In the genomic region with DNA sequence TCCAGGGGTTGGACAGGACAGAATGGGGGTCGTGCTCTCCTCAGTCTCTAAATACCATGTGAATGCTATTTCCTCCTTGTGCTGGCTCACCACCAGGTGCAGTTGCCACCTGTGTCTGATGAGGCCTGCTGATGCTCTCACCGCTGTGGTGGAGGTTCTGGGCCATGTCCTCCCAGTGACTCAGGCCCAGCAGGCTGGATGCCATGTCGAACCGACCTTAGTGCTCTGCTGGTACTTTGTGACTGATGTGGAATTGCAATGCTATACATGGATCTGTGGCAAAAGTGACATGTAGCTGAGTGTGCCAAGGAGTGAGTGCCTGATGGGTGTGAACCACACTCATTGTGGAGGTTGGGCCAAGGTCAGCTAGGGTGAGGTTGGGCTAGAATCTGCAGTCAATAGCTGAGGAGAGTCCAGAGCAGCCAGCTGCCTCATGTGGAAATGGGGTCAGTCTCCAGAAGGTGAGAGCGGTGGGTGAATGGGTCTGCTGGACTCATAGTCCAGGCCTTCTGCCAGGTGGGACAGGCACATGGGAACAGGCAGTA, we compare ENCODE assay signal across 13 mouse cellular contexts. TPM values are rescaled to one million over a fixed set of nuclear protein-coding genes. Genes with fewer than 3 reads are reported as not detected.
DNase-seq lines count a peak whose midpoint lies in the region; ATAC-seq and TF ChIP-seq lines count a peak whose summit lies in the region.
"Had no signal": no experiment of that assay in that cellular context is flagged by ENCODE, and none has a peak within 500 bp of the region (broad histone marks: within the 10 kb centered on the region; RNA-seq: fewer than 3 reads in every experiment).

No protein-coding gene starts in this region.

- TF ChIP-seq CTCF in intestine, postnatal 0 days (IDR thresholded peaks at IDR 0.05; ENCODE audit: low read depth), result no peak

- WGBS in intestine, embryonic 15.5 days, result 84% methylated on average over 5 of the region's 5 CpGs
- 88% methylated on average over 5 of the region's 5 CpGs for WGBS in intestine, postnatal 0 days
- 83% methylated on average over 5 of the region's 5 CpGs for WGBS in embryonic facial prominence, embryonic 13.5 days
- 82% methylated on average over 5 of the region's 5 CpGs for WGBS in limb, embryonic 14.5 days

- H3K27me3 ChIP-seq in intestine, embryonic 15.5 days (replicated peaks), result no peaks in the 10 kb centered on the region
- no peaks in the 10 kb centered on the region for H3K27me3 ChIP-seq in intestine, postnatal 0 days (replicated peaks; ENCODE audit: control insufficient read depth, insufficient read depth, low read length)
- H3K27me3 ChIP-seq in embryonic facial prominence, embryonic 13.5 days, result no peaks in the 10 kb centered on the region
- no peaks in the 10 kb centered on the region for H3K27me3 ChIP-seq in limb, embryonic 14.5 days (ENCODE audit: control insufficient read depth, insufficient read depth, low read length)
- H3K27me3 ChIP-seq: hindbrain, embryonic 15.5 days; neural tube, embryonic 12.5 days had no signal

- H3K4me3 ChIP-seq in intestine, embryonic 15.5 days (replicated peaks), result no peak overlapping the region
- H3K4me3 ChIP-seq in intestine, postnatal 0 days (ENCODE audit: low read depth, low read length), result no peak overlapping the region
- no peak overlapping the region for H3K4me3 ChIP-seq in embryonic facial prominence, embryonic 13.5 days
- no peak overlapping the region for H3K4me3 ChIP-seq in limb, embryonic 14.5 days (replicated peaks; ENCODE audit: low read length)
- H3K4me3 ChIP-seq: hindbrain, embryonic 15.5 days; neural tube, embryonic 12.5 days had no signal

- H3K4me1 ChIP-seq in intestine, embryonic 15.5 days (replicated peaks), result peaks cover 47% of the 10 kb centered on the region
- H3K4me1 ChIP-seq in intestine, postnatal 0 days (replicated peaks; ENCODE audit: control insufficient read depth, insufficient read depth, low read length), result peaks cover 6% of the 10 kb centered on the region; the same call in 1 of the 2 replicates
- H3K4me1 ChIP-seq in embryonic facial prominence, embryonic 13.5 days, result peaks cover 61% of the 10 kb centered on the region
- peaks cover 56% of the 10 kb centered on the region for H3K4me1 ChIP-seq in limb, embryonic 14.5 days (ENCODE audit: control insufficient read depth, insufficient read depth, low read length)

- no peak overlapping the region for H3K9ac ChIP-seq in intestine, embryonic 15.5 days
- H3K9ac ChIP-seq in intestine, postnatal 0 days (ENCODE audit: low read depth, low read length), result no peak overlapping the region
- peak overlapping the region; percentile 36; the same call in 1 of the 2 replicates for H3K9ac ChIP-seq in embryonic facial prominence, embryonic 13.5 days
- H3K9ac ChIP-seq in limb, embryonic 14.5 days (ENCODE audit: low read depth, low read length, severe bottlenecking), result no peak overlapping the region
- H3K9ac ChIP-seq: hindbrain, embryonic 15.5 days; liver, postnatal 0 days; neural tube, embryonic 12.5 days had no signal

- H3K9me3 ChIP-seq in intestine, embryonic 15.5 days, result no peaks in the 10 kb centered on the region
- H3K9me3 ChIP-seq in intestine, postnatal 0 days (ENCODE audit: control insufficient read depth), result no peaks in the 10 kb centered on the region
- no peaks in the 10 kb centered on the region for H3K9me3 ChIP-seq in embryonic facial prominence, embryonic 13.5 days
- H3K9me3 ChIP-seq in limb, embryonic 14.5 days (ENCODE audit: control insufficient read depth, low read length), result no peaks in the 10 kb centered on the region
- H3K9me3 ChIP-seq: hindbrain, embryonic 15.5 days; neural tube, embryonic 12.5 days had no signal

- H3K36me3 ChIP-seq in intestine, embryonic 15.5 days, result 0 out of 2 replicates have a peak, but pooled peaks cover 3% of the 10 kb centered on the region
- H3K36me3 ChIP-seq in intestine, postnatal 0 days (ENCODE audit: control insufficient read depth, insufficient read depth), result no peaks in the 10 kb centered on the region; the same call in 1 of the 2 replicates
- H3K36me3 ChIP-seq in embryonic facial prominence, embryonic 13.5 days, result peaks cover 64% of the 10 kb centered on the region
- peaks cover 58% of the 10 kb centered on the region for H3K36me3 ChIP-seq in limb, embryonic 14.5 days (ENCODE audit: control insufficient read depth, insufficient read depth, low read length)
- H3K36me3 ChIP-seq: hindbrain, embryonic 15.5 days; neural tube, embryonic 12.5 days had no signal

- DNase-seq in NIH3T3 (ENCODE audit: low read depth), result peak; percentile 52
- no peak for DNase-seq in limb, embryonic 14.5 days (ENCODE audit: low spot score)
- no peak for DNase-seq in adipocyte (ENCODE audit: low spot score)
- no peak for DNase-seq in layer of hippocampus, postnatal 36 days
- DNase-seq: cerebellum, adult 9-10 months; liver, postnatal 0 days; right cerebral cortex, postnatal 25 days; thymus, postnatal 14 days had no signal

- no peak overlapping the region for H3K4me2 ChIP-seq in intestine, embryonic 15.5 days (replicated peaks)
- H3K4me2 ChIP-seq in intestine, postnatal 0 days (replicated peaks; ENCODE audit: low read depth), result no peak overlapping the region
- H3K4me2 ChIP-seq in embryonic facial prominence, embryonic 13.5 days, result no peak overlapping the region
- no peak overlapping the region for H3K4me2 ChIP-seq in limb, embryonic 14.5 days (replicated peaks; ENCODE audit: low read depth, low read length, severe bottlenecking)
- H3K4me2 ChIP-seq: hindbrain, embryonic 15.5 days; neural tube, embryonic 12.5 days had no signal

- peak overlapping the region; percentile 22; the same call in 1 of the 2 replicates for H3K27ac ChIP-seq in intestine, embryonic 15.5 days
- H3K27ac ChIP-seq in intestine, postnatal 0 days (ENCODE audit: low read depth, low read length), result no peak overlapping the region
- H3K27ac ChIP-seq in embryonic facial prominence, embryonic 13.5 days, result peak overlapping the region; percentile 95
- 0 out of 2 replicates have a peak overlapping the region, but pooled peaks have one; percentile 13 for H3K27ac ChIP-seq in limb, embryonic 14.5 days (replicated peaks; ENCODE audit: low read depth, low read length)
- H3K27ac ChIP-seq: hindbrain, embryonic 15.5 days; neural tube, embryonic 12.5 days had no signal

- no peak for TF ChIP-seq POLR2A in limb, embryonic 14.5 days (IDR thresholded peaks at IDR 0.05; ENCODE audit: borderline replicate concordance, extremely low read depth, insufficient read depth, insufficient read length)

- no peak for ATAC-seq in intestine, embryonic 15.5 days
- no peak for ATAC-seq in intestine, postnatal 0 days
- no peak for ATAC-seq in embryonic facial prominence, embryonic 13.5 days (ENCODE audit: insufficient number of reproducible peaks, insufficient read depth, low FRiP score, low TSS enrichment, low read depth)
- ATAC-seq in limb, embryonic 14.5 days (ENCODE audit: low FRiP score, low read depth), result no peak
- ATAC-seq: liver, postnatal 0 days had no signal

RNA-seq across cellular contexts. Expression of a gene that starts 44.3 kb away (rescaled TPM):
- 96.3 and 97.9 TPM in 2 replicates for polyA plus RNA-seq in intestine, embryonic 15.5 days (2015; fragmentation: Nextera tagmentation; extraction: Ambion mirVana)
- polyA plus RNA-seq in intestine, postnatal 0 days (2015; fragmentation: Nextera tagmentation; extraction: Ambion mirVana), result 39.5 and 40.7 TPM in 2 replicates
- polyA plus RNA-seq in embryonic facial prominence, embryonic 13.5 days (2015; fragmentation: Nextera tagmentation; extraction: Ambion mirVana), result 104 and 111 TPM in 2 replicates
- 298 and 304 TPM in 2 replicates for polyA plus RNA-seq in limb, embryonic 14.5 days (2012; rRNA removed)
- polyA plus RNA-seq in limb, embryonic 14.5 days (2014; fragmentation: Nextera tagmentation; extraction: Ambion mirVana), result 256 and 260 TPM in 2 replicates
- total RNA-seq in layer of hippocampus, postnatal 36 days (2021), result 1 to 10 TPM; 3.6 to 3.9 TPM
